Comparison of ENCODE assay signal across 20 mouse cellular contexts in genomic region chr8:13113232-13113631, GRCm38 (mm10). TPM values are rescaled to one million over a fixed set of nuclear protein-coding genes. Genes with fewer than 3 reads are reported as not detected.
DNase-seq lines count a peak whose midpoint lies in the region; ATAC-seq and TF ChIP-seq lines count a peak whose summit lies in the region.
"Had no signal": no experiment of that assay in that cellular context is flagged by ENCODE, and none has a peak within 500 bp of the region (broad histone marks: within the 10 kb centered on the region; RNA-seq: fewer than 3 reads in every experiment).

No protein-coding gene starts in this region.

- 91% methylated on average over 4 of the region's 4 CpGs for WGBS in midbrain, embryonic 11.5 days
- 89% methylated on average over 4 of the region's 4 CpGs for WGBS in midbrain, embryonic 13.5 days

- in situ Hi-C loops in CH12.LX (cut with MboI; ENCODE audit: low pct_ligation_motif_present, low pct_unique_long_range_greater_than_20kb, low sequenced_read_pairs) = no loop called here

- TF ChIP-seq RAD21 in CH12.LX (IDR thresholded peaks at IDR 0.05; ENCODE audit: low read depth, low read length) = no peak

- peak; percentile 26 for DNase-seq in midbrain, embryonic 11.5 days (ENCODE audit: low spot score, missing footprints)
- peak; percentile 60 for DNase-seq in CH12.LX (ENCODE audit: extremely low read depth)
- no peak for DNase-seq in cerebellum, adult 8-10 months
- no peak for DNase-seq in gastrocnemius, adult 8-10 months (ENCODE audit: low spot score in 2 of 2)
- DNase-seq: adrenal gland, postnatal 10 days; adrenal gland, postnatal 25 days; B cell, adult 2 months; cerebellum, adult 11 months; cerebellum, adult 18-20 months; cerebellum, adult 9-10 months; cerebellum, postnatal 14 days; cerebellum, postnatal 36 days; embryo, embryonic 11 days; forebrain, postnatal 0 days had no signal

- H3K79me2 ChIP-seq in CH12.LX (replicated peaks; ENCODE audit: control insufficient read depth, extremely low read depth, insufficient read depth, poor library complexity, severe bottlenecking) = no peaks in the 10 kb centered on the region

- H3K9me3 ChIP-seq in midbrain, embryonic 11.5 days (ENCODE audit: control insufficient read depth, low read length) = no peaks in the 10 kb centered on the region
- H3K9me3 ChIP-seq in midbrain, embryonic 13.5 days = no peaks in the 10 kb centered on the region
- no peaks in the 10 kb centered on the region for H3K9me3 ChIP-seq in CH12.LX (replicated peaks; ENCODE audit: low read length)
- H3K9me3 ChIP-seq: embryonic facial prominence, embryonic 12.5 days; forebrain, embryonic 13.5 days; forebrain, embryonic 15.5 days had no signal

- no peak overlapping the region for H3K27ac ChIP-seq in midbrain, embryonic 11.5 days (ENCODE audit: low read depth, low read length)
- H3K27ac ChIP-seq in midbrain, embryonic 13.5 days = no peak overlapping the region
- no peak overlapping the region for H3K27ac ChIP-seq in CH12.LX (ENCODE audit: insufficient read depth, low read depth)
- H3K27ac ChIP-seq: embryonic facial prominence, embryonic 12.5 days; forebrain, embryonic 13.5 days; forebrain, embryonic 15.5 days had no signal

- peak; percentile 40; the same call in 1 of the 2 replicates for TF ChIP-seq EP300 in CH12.LX (IDR thresholded peaks at IDR 0.05; ENCODE audit: low read length)

- no peak overlapping the region for H3K9ac ChIP-seq in midbrain, embryonic 11.5 days (ENCODE audit: low read length)
- H3K9ac ChIP-seq in midbrain, embryonic 13.5 days (replicated peaks) = no peak overlapping the region
- no peak overlapping the region for H3K9ac ChIP-seq in CH12.LX (ENCODE audit: insufficient read depth, low read depth)
- H3K9ac ChIP-seq: embryonic facial prominence, embryonic 12.5 days; forebrain, embryonic 13.5 days; forebrain, embryonic 15.5 days; forebrain, postnatal 0 days had no signal

- dilution Hi-C loops in CH12.LX (cut with MboI; ENCODE audit: extremely low pct_ligation_motif_present, extremely low pct_unique_long_range_greater_than_20kb, low sequenced_read_pairs) = no loop called here

- no peaks in the 10 kb centered on the region for H3K4me1 ChIP-seq in midbrain, embryonic 11.5 days (ENCODE audit: control insufficient read depth, insufficient read depth, low read length)
- peaks cover 9% of the 10 kb centered on the region for H3K4me1 ChIP-seq in midbrain, embryonic 13.5 days (replicated peaks)
- H3K4me1 ChIP-seq in CH12.LX (ENCODE audit: control insufficient read depth in 1 of 2, insufficient read depth in 2 of 2) = peaks cover 6 to 19% of the 10 kb centered on the region in 2 experiments; a peak in 3 of 4 replicates
- H3K4me1 ChIP-seq: embryonic facial prominence, embryonic 12.5 days had no signal

- no peak for TF ChIP-seq CTCF in CH12.LX (conservative IDR thresholded peaks at IDR 0.05 in 1 of 2, IDR thresholded peaks at IDR 0.05 in 1 of 2; ENCODE audit: low read depth in 2 of 2, low read length in 2 of 2)

- H3K27me3 ChIP-seq in midbrain, embryonic 11.5 days (ENCODE audit: control insufficient read depth, insufficient read depth, low read length) = no peaks in the 10 kb centered on the region
- no peaks in the 10 kb centered on the region for H3K27me3 ChIP-seq in midbrain, embryonic 13.5 days
- H3K27me3 ChIP-seq in CH12.LX (replicated peaks) = no peaks in the 10 kb centered on the region
- H3K27me3 ChIP-seq: embryonic facial prominence, embryonic 12.5 days; forebrain, embryonic 13.5 days; forebrain, embryonic 15.5 days had no signal

- no peaks in the 10 kb centered on the region for H3K36me3 ChIP-seq in midbrain, embryonic 11.5 days (ENCODE audit: control insufficient read depth, insufficient read depth, low read length)
- H3K36me3 ChIP-seq in midbrain, embryonic 13.5 days = peaks cover 22% of the 10 kb centered on the region
- H3K36me3 ChIP-seq in CH12.LX (replicated peaks in 1 of 2; ENCODE audit: control insufficient read depth in 1 of 2, insufficient read depth in 1 of 2, low read length in 1 of 2) = peaks cover 3 to 46% of the 10 kb centered on the region in 2 experiments

- no peak overlapping the region for H3K4me2 ChIP-seq in midbrain, embryonic 11.5 days
- H3K4me2 ChIP-seq in midbrain, embryonic 13.5 days (replicated peaks) = no peak overlapping the region
- H3K4me2 ChIP-seq in CH12.LX (ENCODE audit: insufficient read depth, low read depth, poor library complexity, severe bottlenecking) = no peak overlapping the region
- H3K4me2 ChIP-seq: embryonic facial prominence, embryonic 12.5 days; forebrain, embryonic 13.5 days; forebrain, embryonic 15.5 days had no signal

- TF ChIP-seq POLR2A in CH12.LX (IDR thresholded peaks at IDR 0.05; ENCODE audit: low read depth, low read length) = no peak

- H3K4me3 ChIP-seq in midbrain, embryonic 11.5 days (ENCODE audit: low read depth, low read length) = no peak overlapping the region
- no peak overlapping the region for H3K4me3 ChIP-seq in midbrain, embryonic 13.5 days (replicated peaks)
- H3K4me3 ChIP-seq in CH12.LX (replicated peaks in 1 of 3; ENCODE audit: low read depth in 2 of 3, low read length in 2 of 3, poor library complexity in 1 of 3) = no peak overlapping the region
- H3K4me3 ChIP-seq: embryonic facial prominence, embryonic 12.5 days; forebrain, embryonic 13.5 days; forebrain, embryonic 15.5 days had no signal

- ATAC-seq in midbrain, embryonic 11.5 days (ENCODE audit: low FRiP score) = no peak
- ATAC-seq in midbrain, embryonic 13.5 days = no peak
- ATAC-seq in hematopoietic stem cell, adult 5-6 weeks (replicated peaks in 1 of 2; ENCODE audit: insufficient read depth in 1 of 2, low FRiP score in 2 of 2, low TSS enrichment in 1 of 2, low read depth in 1 of 2, poor library complexity in 2 of 2, severe bottlenecking in 2 of 2) = peak; percentile 67 to 75
- ATAC-seq: CD4-positive, CD25-positive, alpha-beta regulatory T cell, adult 4 months; forebrain, embryonic 13.5 days; forebrain, embryonic 15.5 days; forebrain, postnatal 0 days had no signal

TF ChIP-seq in CH12.LX, 34 proteins besides CTCF, POLR2A, EP300 and RAD21:
- 0 out of 2 replicates have a peak, but pooled peaks have one; percentile 11 for TF ChIP-seq IRF4 (IDR thresholded peaks at IDR 0.05; ENCODE audit: low read depth, low read length)
- no peak for TF ChIP-seq UBTF (IDR thresholded peaks at IDR 0.05; ENCODE audit: low read depth, low read length)

RNA-seq across cellular contexts. Expression of gene Cul4a, which starts 7.8 kb away (rescaled TPM):
- 89.7 and 90.1 TPM in 2 replicates for polyA plus RNA-seq in midbrain, embryonic 11.5 days (2014; fragmentation: Nextera tagmentation; extraction: Ambion mirVana)
- 69.6 and 76.1 TPM in 2 replicates for polyA plus RNA-seq in midbrain, embryonic 13.5 days (2015; fragmentation: Nextera tagmentation; extraction: Ambion mirVana)
- total RNA-seq in CH12.LX (2012; rRNA removed) (21.4 and 23.9 TPM in 2 replicates), CH12.LX (2014; rRNA removed) (25.6 and 27.0 TPM in 2 replicates)
- 14.1 and 15.6 TPM in 2 replicates for polyA plus RNA-seq in CH12.LX (2012; ENCODE audit: insufficient read length, low read depth)
- 99.8 and 127 TPM in 2 replicates for total RNA-seq in hematopoietic stem cell, adult 5-6 weeks (2017)
- 10 to 100 TPM; 70.4 to 74.4 (median 71.9) TPM for total RNA-seq in gastrocnemius, adult 8-10 months (2022)

RNA-seq across cellular contexts. Expression of gene Pcid2, which starts 8.0 kb away (rescaled TPM):
- 51.5 and 58.3 TPM in 2 replicates for polyA plus RNA-seq in midbrain, embryonic 11.5 days (2014; fragmentation: Nextera tagmentation; extraction: Ambion mirVana)
- polyA plus RNA-seq in midbrain, embryonic 13.5 days (2015; fragmentation: Nextera tagmentation; extraction: Ambion mirVana) = 49.2 and 50.0 TPM in 2 replicates
- total RNA-seq in CH12.LX (2012; rRNA removed) (21.6 and 24.2 TPM in 2 replicates), CH12.LX (2014; rRNA removed) (23.1 and 23.9 TPM in 2 replicates)
- 28.5 and 32.5 TPM in 2 replicates for polyA plus RNA-seq in CH12.LX (2012; ENCODE audit: insufficient read length, low read depth)
- total RNA-seq in hematopoietic stem cell, adult 5-6 weeks (2017) = 20.8 and 36.3 TPM in 2 replicates
- total RNA-seq in gastrocnemius, adult 8-10 months (2022) = 1 to 10 TPM; 6.5 to 7.6 (median 6.8) TPM

RNA-seq across cellular contexts. Expression of gene Lamp1, which starts 45.7 kb away (rescaled TPM):
- 274 and 282 TPM in 2 replicates for polyA plus RNA-seq in midbrain, embryonic 11.5 days (2014; fragmentation: Nextera tagmentation; extraction: Ambion mirVana)
- polyA plus RNA-seq in midbrain, embryonic 13.5 days (2015; fragmentation: Nextera tagmentation; extraction: Ambion mirVana) = 223 and 242 TPM in 2 replicates
- total RNA-seq in CH12.LX (2012; rRNA removed) (67.0 and 69.4 TPM in 2 replicates), CH12.LX (2014; rRNA removed) (51.0 and 56.7 TPM in 2 replicates)
- 64.3 TPM in 2 replicates for polyA plus RNA-seq in CH12.LX (2012; ENCODE audit: insufficient read length, low read depth)
- total RNA-seq in hematopoietic stem cell, adult 5-6 weeks (2017) = 138 and 151 TPM in 2 replicates
- 100 to 1,000 TPM; 405 to 451 (median 426) TPM for total RNA-seq in gastrocnemius, adult 8-10 months (2022)

RNA-seq across cellular contexts. Expression of gene Proz, which starts 52.5 kb away (rescaled TPM):
- polyA plus RNA-seq in midbrain, embryonic 11.5 days (2014; fragmentation: Nextera tagmentation; extraction: Ambion mirVana) = 0.12 and 0.40 TPM in 2 replicates
- polyA plus RNA-seq in midbrain, embryonic 13.5 days (2015; fragmentation: Nextera tagmentation; extraction: Ambion mirVana) = 1.00 and 1.2 TPM in 2 replicates
- total RNA-seq in CH12.LX (2012; rRNA removed) = 0.08 and 0.21 TPM in 2 replicates
- total RNA-seq in CH12.LX (2014; rRNA removed) = not detected in 2 replicates
- polyA plus RNA-seq in CH12.LX (2012; ENCODE audit: insufficient read length, low read depth) = 0.94 and 0.95 TPM in 2 replicates
- not detected in 2 replicates for total RNA-seq in hematopoietic stem cell, adult 5-6 weeks (2017)
- total RNA-seq in gastrocnemius, adult 8-10 months (2022) = under 1 TPM in 1 of 4 experiments, not detected in 3; 0.29 TPM
- total RNA-seq: adrenal gland, postnatal 25 days had no signal

Comparison
In these comparisons a context has a peak if more than half of its experiments do, and no peak if none do; other contexts are left out.
1. ATAC-seq: peak in hematopoietic stem cell, adult 5-6 weeks (2 of 2); none in midbrain, embryonic 11.5 days (single experiment) and midbrain, embryonic 13.5 days (single experiment).
2. DNase-seq: peak in midbrain, embryonic 11.5 days (single experiment) and CH12.LX (single experiment); none in cerebellum, adult 8-10 months (single experiment) and gastrocnemius, adult 8-10 months (0 of 2).